Mouse (Mus musculus) liver, embryonic 14.5 days (tissue): ENCODE data around the gene Slc22a14. TPM values are rescaled to one million over a fixed set of nuclear protein-coding genes. Genes with fewer than 3 reads are reported as not detected.

ENCODE experiments used
- ATAC-seq: fragments of 200-750 bp; cut with Nextera tagmentation; 2 replicates; pipeline ENCODE4 v1.8.0; 2017; ENCODE audit warnings: moderate number of reproducible peaks, mild to moderate bottlenecking, moderate library complexity; ENCODE audit not compliant: insufficient read depth
- DNase-seq, 3 experiments: peaks; one replicate each; pipeline ENCODE4 v3.0.0-alpha.2; 2012 to 2013; ENCODE audit warnings: low read depth in 3 of 3, low spot score in 3 of 3
- H3K27ac ChIP-seq: fragments of 300-500 bp; sonication (generic); 2 replicates; pipeline ENCODE4 v1.5.1; 2014; ENCODE audit warnings: moderate library complexity, mild to moderate bottlenecking, control low read depth, inconsistent platforms
- H3K27me3 ChIP-seq: fragments of 300-500 bp; sonication (generic); 2 replicates; pipeline ENCODE4 v1.6.1; 2014; ENCODE audit warnings: mild to moderate bottlenecking, low read length, moderate library complexity; ENCODE audit not compliant: control insufficient read depth, insufficient read depth
- H3K36me3 ChIP-seq: fragments of 300-500 bp; sonication (generic); replicated peaks from 2 replicates; pipeline ENCODE4 v1.6.1; 2014; ENCODE audit warnings: low read depth; ENCODE audit not compliant: control insufficient read depth, insufficient read depth
- H3K4me1 ChIP-seq, 2 experiments: fragments of 200-500 bp in 1 of 2; fragments of 300-500 bp in 1 of 2; sonication (generic) in 1 of 2; replicated peaks; 2 replicates each; pipeline ENCODE4 v1.6.1; 2012 to 2014; ENCODE audit warnings: antibody characterized with exemption in 1 of 2, inconsistent platforms in 1 of 2, low read length in 1 of 2; ENCODE audit not compliant: control insufficient read depth in 2 of 2, insufficient read depth in 2 of 2
- H3K4me2 ChIP-seq: fragments of 300-500 bp; sonication (generic); 2 replicates; pipeline ENCODE4 v1.6.1; 2014; ENCODE audit warnings: low read depth, mild to moderate bottlenecking, control low read depth, moderate library complexity
- H3K4me3 ChIP-seq, 2 experiments: fragments of 200-500 bp in 1 of 2; fragments of 300-500 bp in 1 of 2; sonication (generic) in 1 of 2; 2 replicates each; pipeline ENCODE4 v1.5.1; 2012 to 2014; ENCODE audit warnings: low read depth in 2 of 2, low read length in 2 of 2, mild to moderate bottlenecking in 2 of 2, control low read depth in 1 of 2, inconsistent platforms in 1 of 2, moderate library complexity in 1 of 2; ENCODE audit not compliant: insufficient read depth in 1 of 2
- H3K9ac ChIP-seq: fragments of 300-500 bp; sonication (generic); replicated peaks from 2 replicates; pipeline ENCODE4 v1.6.1; 2014; ENCODE audit warnings: mild to moderate bottlenecking, control low read depth, moderate library complexity
- H3K9me3 ChIP-seq: fragments of 300-500 bp; sonication (generic); 2 replicates; pipeline ENCODE4 v1.6.1; 2016; ENCODE audit warnings: low read length, mixed read lengths; ENCODE audit not compliant: control insufficient read depth
- CTCF ChIP-seq: IDR thresholded peaks from 2 replicates; pipeline ENCODE4 v1.5.1; 2016; ENCODE audit warnings: antibody characterized with exemption, low read depth, control low read depth
- EP300 ChIP-seq: IDR thresholded peaks from 2 replicates; pipeline ENCODE4 v1.6.1; 2016; ENCODE audit warnings: antibody characterized with exemption, low read depth
- WGBS: fragments of 180-500 bp; shearing (Covaris S2); extraction: QIAGEN DNeasy Blood & Tissue Kit; methylation state at CpG from one replicate; pipeline ENCODE4 v1.1.7; 2014; ENCODE audit not compliant: insufficient replicate concordance; 5-methylcytosine and 5-hydroxymethylcytosine counted together
- polyA plus RNA-seq, 2 experiments: library from polyadenylated mRNA; depleted of rRNA in 1 of 2; stranded (reverse) in 1 of 2; unstranded in 1 of 2; fragments of >200 nt; fragmentation: Nextera tagmentation in 1 of 2; extraction: Ambion mirVana in 1 of 2; gene quantifications; 2 replicates each; pipeline versions ENCODE4 v1.2.1 to v1.2.3; 2012 to 2014

The Slc22a14 gene
- polyA plus RNA-seq, 2 experiments, result not detected

DNA sequence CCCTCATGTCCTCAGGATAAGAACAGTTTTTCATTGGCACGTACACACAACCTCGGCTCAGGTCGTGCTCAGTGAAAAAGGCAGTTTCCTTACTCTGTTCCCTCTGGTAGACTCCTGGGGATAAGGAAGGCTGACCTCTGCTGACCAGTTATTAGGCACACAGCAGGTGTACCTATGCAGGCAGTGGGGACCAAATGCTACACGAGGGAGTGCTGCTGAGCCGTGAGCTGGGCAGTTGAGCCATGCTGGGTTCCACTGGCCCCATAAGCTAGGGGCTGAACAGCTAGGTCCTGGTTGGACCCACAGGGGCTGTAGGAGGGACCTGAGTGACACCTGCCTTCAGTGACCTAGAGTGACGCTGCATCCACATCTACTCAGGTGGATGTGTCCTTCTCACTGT, 219.7 kb downstream of the Slc22a14 start:
- Histone ChIP-seq H3K4me3 (no peak overlapping the region), H3K9ac (no peak overlapping the region), H3K4me2 (no peak overlapping the region), H3K27ac (no peak overlapping the region), H3K9me3 (no peaks in the 10 kb centered on the region), H3K27me3 (no peaks in the 10 kb centered on the region), H3K36me3 (no peaks in the 10 kb centered on the region), H3K4me1 (no peaks in the 10 kb centered on the region)
- TF ChIP-seq EP300, result no peak
- TF ChIP-seq CTCF, result no peak
- DNase-seq (no peak), ATAC-seq (no peak)
- 61% methylated on average over 6 of the region's 6 CpGs for WGBS

DNA sequence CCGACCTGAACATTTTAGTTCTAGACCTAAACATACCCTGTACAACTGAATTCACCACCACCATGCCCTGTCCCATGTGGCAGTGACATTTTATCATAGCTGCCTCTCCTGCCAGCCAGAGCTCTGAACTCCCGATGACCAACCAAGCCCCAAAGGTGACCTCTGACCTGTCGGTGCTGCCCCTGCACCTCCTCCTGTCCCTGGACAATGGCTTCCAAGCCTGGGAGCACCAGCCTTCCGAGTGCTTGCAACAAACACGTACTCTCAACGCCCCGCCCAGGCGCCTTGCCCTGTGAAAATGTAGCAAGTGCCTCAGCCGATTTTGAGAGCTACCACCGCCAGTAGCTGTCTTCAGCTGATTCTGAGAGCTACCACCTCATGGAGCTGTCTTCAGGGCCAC, 220.2 kb downstream of the Slc22a14 start:
- ATAC-seq (no peak), DNase-seq (no peak)
- Histone ChIP-seq H3K9ac (no peak overlapping the region), H3K4me3 (no peak overlapping the region), H3K9me3 (no peaks in the 10 kb centered on the region), H3K4me1 (no peaks in the 10 kb centered on the region), H3K27ac (no peak overlapping the region), H3K4me2 (no peak overlapping the region), H3K36me3 (no peaks in the 10 kb centered on the region), H3K27me3 (no peaks in the 10 kb centered on the region)
- 53% methylated on average over 10 of the region's 10 CpGs for WGBS
- TF ChIP-seq CTCF (no peak), EP300 (no peak)

DNA sequence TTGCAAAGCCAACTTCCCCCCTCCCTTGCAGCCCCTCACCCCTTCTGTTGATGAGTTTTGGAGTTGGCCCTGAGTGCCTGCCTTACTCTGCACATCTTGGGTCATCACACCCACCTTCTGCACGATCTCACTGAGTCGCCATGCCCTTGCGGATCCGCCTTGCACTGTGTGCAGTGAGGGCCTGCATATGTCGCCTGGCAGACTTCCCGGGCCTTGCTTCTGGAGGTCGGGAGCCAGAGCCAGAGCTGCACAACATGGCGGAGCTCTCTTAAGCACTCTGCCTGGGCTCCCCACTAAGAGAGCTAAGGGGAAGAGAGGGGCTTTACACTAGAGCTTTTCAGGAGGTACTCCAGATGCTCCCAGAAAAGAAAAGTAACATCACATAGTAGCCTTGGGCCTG, 220.7 kb downstream of the Slc22a14 start:
- Histone ChIP-seq H3K9ac (no peak overlapping the region), H3K36me3 (no peaks in the 10 kb centered on the region), H3K9me3 (no peaks in the 10 kb centered on the region), H3K27ac (no peak overlapping the region), H3K4me2 (no peak overlapping the region), H3K27me3 (no peaks in the 10 kb centered on the region), H3K4me3 (no peak overlapping the region), H3K4me1 (no peaks in the 10 kb centered on the region)
- 74% methylated on average over 8 of the region's 8 CpGs for WGBS
- no peak for DNase-seq
- no peak for ATAC-seq
- TF ChIP-seq CTCF, result no peak
- no peak for TF ChIP-seq EP300

DNA sequence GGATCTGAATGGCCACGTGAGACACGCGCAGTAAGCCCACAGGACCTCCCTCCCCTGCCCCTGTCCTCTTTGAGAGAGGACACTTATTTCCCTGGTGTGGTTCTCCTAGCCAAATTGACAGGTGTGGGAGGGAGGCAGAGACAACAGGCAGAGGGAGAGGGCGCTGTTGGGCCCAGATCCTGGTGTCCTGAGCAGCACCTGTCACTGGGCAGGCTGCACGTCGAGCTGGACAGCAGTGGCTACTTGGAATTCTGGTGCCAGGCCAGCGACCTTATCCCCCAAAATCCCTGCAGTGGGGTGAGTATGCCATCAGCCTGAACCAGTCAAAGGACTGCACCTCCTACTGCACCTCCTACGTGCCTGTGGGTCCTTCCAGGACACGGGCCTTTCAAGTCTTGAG, 222.0 kb downstream of the Slc22a14 start:
- Histone ChIP-seq H3K4me3 (no peak overlapping the region), H3K27me3 (no peaks in the 10 kb centered on the region), H3K4me2 (no peak overlapping the region), H3K27ac (no peak overlapping the region), H3K9me3 (no peaks in the 10 kb centered on the region), H3K9ac (no peak overlapping the region), H3K4me1 (no peaks in the 10 kb centered on the region), H3K36me3 (no peaks in the 10 kb centered on the region)
- ATAC-seq (no peak), DNase-seq (no peak)
- whole genome bisulfite sequencing, result 67% methylated on average over 9 of the region's 9 CpGs
- TF ChIP-seq EP300 (no peak), CTCF (no peak)

DNA sequence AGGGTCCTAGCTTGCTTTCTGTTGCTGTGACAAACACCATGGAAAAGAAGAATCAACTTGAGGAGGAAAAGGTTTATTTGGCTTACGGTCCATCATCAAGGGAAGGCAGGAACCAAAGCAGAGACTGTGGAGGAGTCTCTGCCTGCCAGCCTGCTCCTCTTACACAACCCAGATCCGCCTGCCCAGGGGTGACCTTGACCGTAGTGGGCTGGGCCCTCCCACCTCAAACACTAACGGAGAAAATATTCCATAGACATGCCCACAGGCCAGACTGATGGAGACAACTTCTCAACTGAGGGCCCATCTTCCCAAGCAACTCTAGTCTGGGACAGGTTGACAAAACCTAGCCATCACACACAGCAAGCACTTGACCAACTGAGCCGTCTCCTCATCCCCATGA, 223.3 kb downstream of the Slc22a14 start:
- ATAC-seq, result no peak
- Histone ChIP-seq H3K27ac (no peak overlapping the region), H3K36me3 (no peaks in the 10 kb centered on the region), H3K27me3 (no peaks in the 10 kb centered on the region), H3K4me3 (no peak overlapping the region), H3K4me1 (no peaks in the 10 kb centered on the region), H3K9me3 (no peaks in the 10 kb centered on the region), H3K4me2 (no peak overlapping the region), H3K9ac (no peak overlapping the region)
- WGBS, result 61% methylated on average over 5 of the region's 5 CpGs
- no peak for DNase-seq
- no peak for TF ChIP-seq CTCF
- no peak for TF ChIP-seq EP300

DNA sequence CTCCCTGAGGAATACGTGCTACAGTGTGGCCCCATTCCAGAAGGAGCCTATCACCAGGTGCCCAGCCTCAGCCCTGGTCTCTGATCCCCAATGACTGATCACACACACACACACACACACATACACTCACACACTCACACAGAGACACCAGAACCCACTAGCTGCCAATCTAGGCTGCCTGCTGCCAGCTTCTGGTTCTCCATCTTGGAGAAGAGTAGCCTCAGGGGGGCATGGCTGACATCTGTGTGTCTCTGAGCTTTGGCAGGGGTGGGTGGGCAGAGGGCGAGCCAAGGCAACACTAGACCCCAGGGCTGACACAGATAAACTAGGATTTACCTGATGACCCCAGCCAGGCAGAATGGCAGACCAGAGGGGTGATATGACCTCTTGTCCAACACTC, 226.5 kb downstream of the Slc22a14 start:
- Histone ChIP-seq H3K4me2 (no peak overlapping the region), H3K27ac (no peak overlapping the region), H3K36me3 (no peaks in the 10 kb centered on the region), H3K27me3 (no peaks in the 10 kb centered on the region), H3K4me1 (no peaks in the 10 kb centered on the region), H3K4me3 (no peak overlapping the region), H3K9ac (no peak overlapping the region), H3K9me3 (no peaks in the 10 kb centered on the region)
- TF ChIP-seq CTCF, result no peak
- no peak for TF ChIP-seq EP300
- no peak for ATAC-seq
- WGBS, result 51% methylated on average over 2 of the region's 2 CpGs
- DNase-seq, result no peak
